ENCODE assay signal across 8 mouse cellular contexts in genomic region chr17:35725286-35726232, GRCm38 (mm10). TPM values are rescaled to one million over a fixed set of nuclear protein-coding genes. Genes with fewer than 3 reads are reported as not detected.
A peak's percentile ranks its signal among the peaks of the same experiment; 100 is the strongest.
DNase-seq lines count a peak whose midpoint lies in the region; ATAC-seq lines count a peak whose summit lies in the region.

No protein-coding gene starts in this region.

- no peaks in the 10 kb centered on the region for H3K36me3 ChIP-seq in heart, embryonic 14.5 days (ENCODE audit: control insufficient read depth, insufficient read depth, low read length)
- H3K36me3 ChIP-seq in liver, embryonic 13.5 days = no peaks in the 10 kb centered on the region
- H3K36me3 ChIP-seq in neural tube, embryonic 11.5 days (ENCODE audit: control insufficient read depth, insufficient read depth, low read length) = no peaks in the 10 kb centered on the region
- no peaks in the 10 kb centered on the region for H3K36me3 ChIP-seq in stomach, embryonic 16.5 days (ENCODE audit: control insufficient read depth, insufficient read depth, low read length)

- WGBS in heart, embryonic 14.5 days = 21% methylated on average over 21 of the region's 21 CpGs
- WGBS in liver, embryonic 13.5 days (ENCODE audit: insufficient replicate concordance) = 26% methylated on average over 21 of the region's 21 CpGs
- 30% methylated on average over 21 of the region's 21 CpGs for WGBS in neural tube, embryonic 11.5 days
- 25% methylated on average over 21 of the region's 21 CpGs for WGBS in stomach, embryonic 16.5 days

- H3K9me3 ChIP-seq in heart, embryonic 14.5 days (ENCODE audit: control insufficient read depth, low read length) = no peaks in the 10 kb centered on the region
- no peaks in the 10 kb centered on the region for H3K9me3 ChIP-seq in liver, embryonic 13.5 days (replicated peaks)
- no peaks in the 10 kb centered on the region for H3K9me3 ChIP-seq in neural tube, embryonic 11.5 days (ENCODE audit: control insufficient read depth, low read length)
- H3K9me3 ChIP-seq in stomach, embryonic 16.5 days (replicated peaks; ENCODE audit: control insufficient read depth, low read length) = no peaks in the 10 kb centered on the region

- H3K4me2 ChIP-seq in heart, embryonic 14.5 days (ENCODE audit: low read length) = peak overlapping the region; percentile 59
- H3K4me2 ChIP-seq in liver, embryonic 13.5 days = no peak overlapping the region
- no peak overlapping the region for H3K4me2 ChIP-seq in neural tube, embryonic 11.5 days (ENCODE audit: low read depth)
- peak overlapping the region; percentile 40; the same call in 1 of the 2 replicates for H3K4me2 ChIP-seq in stomach, embryonic 16.5 days (ENCODE audit: low read depth, low read length)

- DNase-seq in CD4-positive helper T cell, adult 2 months (ENCODE audit: low read depth, low spot score) = peak; percentile 81
- peak; percentile 86 for DNase-seq in fibroblast of lung, adult 2 months (ENCODE audit: low read depth)
- peak; percentile 95 for DNase-seq in kidney, postnatal 14 days
- peak; percentile 59 for DNase-seq in liver, embryonic 13.5 days
- DNase-seq in neural tube, embryonic 11.5 days (ENCODE audit: low spot score) = peak; percentile 91

- peak overlapping the region; percentile 65 for H3K9ac ChIP-seq in heart, embryonic 14.5 days (ENCODE audit: low read length)
- no peak overlapping the region for H3K9ac ChIP-seq in liver, embryonic 13.5 days
- H3K9ac ChIP-seq in neural tube, embryonic 11.5 days (ENCODE audit: low read length) = no peak overlapping the region; the same call in 1 of the 2 replicates
- H3K9ac ChIP-seq in stomach, embryonic 16.5 days (ENCODE audit: low read length) = peak overlapping the region; percentile 34; the same call in 1 of the 2 replicates

- H3K4me1 ChIP-seq in brown adipose tissue, adult 24 weeks (ENCODE audit: control insufficient read depth, insufficient read depth, insufficient read length, low read length) = peaks cover 2% of the 10 kb centered on the region; the same call in 1 of the 2 replicates
- H3K4me1 ChIP-seq in heart, embryonic 14.5 days (ENCODE audit: control insufficient read depth in 2 of 2, insufficient read depth in 2 of 2, low read length in 2 of 2) = peaks cover 25 to 42% of the 10 kb centered on the region in 2 experiments
- peaks cover 19% of the 10 kb centered on the region for H3K4me1 ChIP-seq in liver, embryonic 13.5 days (replicated peaks)
- no peaks in the 10 kb centered on the region for H3K4me1 ChIP-seq in neural tube, embryonic 11.5 days (ENCODE audit: control insufficient read depth, insufficient read depth, low read length)
- peaks cover 10% of the 10 kb centered on the region; the same call in 1 of the 2 replicates for H3K4me1 ChIP-seq in stomach, embryonic 16.5 days (ENCODE audit: control insufficient read depth, insufficient read depth, low read length)

- peak; percentile 44 for ATAC-seq in heart, embryonic 14.5 days (ENCODE audit: insufficient number of reproducible peaks, insufficient read depth, low FRiP score, low read depth)
- ATAC-seq in liver, embryonic 13.5 days (ENCODE audit: low read depth) = peak; percentile 59
- peak; percentile 38; the same call in 1 of the 2 replicates for ATAC-seq in neural tube, embryonic 11.5 days (ENCODE audit: insufficient read depth, low FRiP score, low TSS enrichment)
- ATAC-seq in stomach, embryonic 16.5 days (ENCODE audit: insufficient read depth, low FRiP score) = peak; percentile 81

- no peaks in the 10 kb centered on the region for H3K27me3 ChIP-seq in heart, embryonic 14.5 days (ENCODE audit: control insufficient read depth, insufficient read depth, low read length)
- peaks cover 64% of the 10 kb centered on the region for H3K27me3 ChIP-seq in liver, embryonic 13.5 days
- H3K27me3 ChIP-seq in neural tube, embryonic 11.5 days (ENCODE audit: control insufficient read depth, insufficient read depth, low read length) = no peaks in the 10 kb centered on the region
- H3K27me3 ChIP-seq in stomach, embryonic 16.5 days (ENCODE audit: control insufficient read depth, insufficient read depth, low read length) = no peaks in the 10 kb centered on the region

- H3K4me3 ChIP-seq in brown adipose tissue, adult 24 weeks (ENCODE audit: insufficient read depth, low read depth, low read length) = no peak overlapping the region
- H3K4me3 ChIP-seq in heart, embryonic 14.5 days (ENCODE audit: control insufficient read depth in 1 of 2, insufficient read depth in 1 of 2, low read depth in 1 of 2, low read length in 2 of 2) = peak overlapping the region; percentile 19 to 24; a peak in 2 of 4 replicates
- no peak overlapping the region for H3K4me3 ChIP-seq in liver, embryonic 13.5 days (replicated peaks)
- H3K4me3 ChIP-seq in neural tube, embryonic 11.5 days (ENCODE audit: low read depth, low read length) = no peak overlapping the region
- peak overlapping the region; percentile 27; the same call in 1 of the 2 replicates for H3K4me3 ChIP-seq in stomach, embryonic 16.5 days (replicated peaks; ENCODE audit: low read length)

- 0 out of 2 replicates have a peak overlapping the region, but pooled peaks have one; percentile 13 for H3K27ac ChIP-seq in brown adipose tissue, adult 24 weeks (replicated peaks; ENCODE audit: low read depth, low read length)
- peak overlapping the region; percentile 54 to 73 for H3K27ac ChIP-seq in heart, embryonic 14.5 days (replicated peaks in 1 of 2; ENCODE audit: control insufficient read depth in 1 of 2, insufficient read depth in 1 of 2, low read depth in 2 of 2, low read length in 2 of 2)
- no peak overlapping the region for H3K27ac ChIP-seq in liver, embryonic 13.5 days
- H3K27ac ChIP-seq in neural tube, embryonic 11.5 days (ENCODE audit: low read depth, low read length) = no peak overlapping the region
- no peak overlapping the region for H3K27ac ChIP-seq in stomach, embryonic 16.5 days (ENCODE audit: low read length)

RNA-seq across cellular contexts. Expression of gene Ddr1, which starts 21.1 kb away (rescaled TPM):
- 4.2 and 4.5 TPM in 2 replicates for polyA plus RNA-seq in brown adipose tissue, adult 24 weeks (2012; ENCODE audit: insufficient read depth, insufficient read length, missing spikeins)
- polyA plus RNA-seq in heart, embryonic 14.5 days (2014; fragmentation: Nextera tagmentation; extraction: Ambion mirVana) = 75.7 and 75.8 TPM in 2 replicates
- polyA plus RNA-seq in liver, embryonic 13.5 days (2015; fragmentation: Nextera tagmentation; extraction: Ambion mirVana) = 2.9 and 3.7 TPM in 2 replicates
- polyA plus RNA-seq in neural tube, embryonic 11.5 days (2014; fragmentation: Nextera tagmentation; extraction: Ambion mirVana) = 95.8 and 98.1 TPM in 2 replicates
- polyA plus RNA-seq in stomach, embryonic 16.5 days (2015; fragmentation: Nextera tagmentation; extraction: Ambion mirVana) = 81.5 and 86.5 TPM in 2 replicates

RNA-seq across cellular contexts. Expression of gene Gtf2h4, which starts 52.0 kb away (rescaled TPM):
- 16.3 and 19.0 TPM in 2 replicates for polyA plus RNA-seq in brown adipose tissue, adult 24 weeks (2012; ENCODE audit: insufficient read depth, insufficient read length, missing spikeins)
- polyA plus RNA-seq in heart, embryonic 14.5 days (2014; fragmentation: Nextera tagmentation; extraction: Ambion mirVana) = 21.9 and 23.8 TPM in 2 replicates
- polyA plus RNA-seq in liver, embryonic 13.5 days (2015; fragmentation: Nextera tagmentation; extraction: Ambion mirVana) = 31.9 and 33.9 TPM in 2 replicates
- polyA plus RNA-seq in neural tube, embryonic 11.5 days (2014; fragmentation: Nextera tagmentation; extraction: Ambion mirVana) = 42.9 and 46.1 TPM in 2 replicates
- 38.6 and 41.5 TPM in 2 replicates for polyA plus RNA-seq in stomach, embryonic 16.5 days (2015; fragmentation: Nextera tagmentation; extraction: Ambion mirVana)

RNA-seq across cellular contexts. Expression of gene Vars2, which starts 58.2 kb away (rescaled TPM):
- 18.1 and 18.5 TPM in 2 replicates for polyA plus RNA-seq in brown adipose tissue, adult 24 weeks (2012; ENCODE audit: insufficient read depth, insufficient read length, missing spikeins)
- 10.8 and 12.7 TPM in 2 replicates for polyA plus RNA-seq in heart, embryonic 14.5 days (2014; fragmentation: Nextera tagmentation; extraction: Ambion mirVana)
- 7.7 TPM in 2 replicates for polyA plus RNA-seq in liver, embryonic 13.5 days (2015; fragmentation: Nextera tagmentation; extraction: Ambion mirVana)
- 13.1 and 15.0 TPM in 2 replicates for polyA plus RNA-seq in neural tube, embryonic 11.5 days (2014; fragmentation: Nextera tagmentation; extraction: Ambion mirVana)
- polyA plus RNA-seq in stomach, embryonic 16.5 days (2015; fragmentation: Nextera tagmentation; extraction: Ambion mirVana) = 17.2 and 17.4 TPM in 2 replicates

Comparison
In these comparisons a context has a peak if more than half of its experiments do, and no peak if none do; other contexts are left out.
1. H3K27ac ChIP-seq: peak in brown adipose tissue, adult 24 weeks (single experiment) and heart, embryonic 14.5 days (2 of 2); none in liver, embryonic 13.5 days (single experiment), neural tube, embryonic 11.5 days (single experiment) and stomach, embryonic 16.5 days (single experiment).
2. H3K4me3 ChIP-seq: peak in heart, embryonic 14.5 days (2 of 2) and stomach, embryonic 16.5 days (single experiment); none in brown adipose tissue, adult 24 weeks (single experiment), liver, embryonic 13.5 days (single experiment) and neural tube, embryonic 11.5 days (single experiment).
3. H3K4me2 ChIP-seq: peak in heart, embryonic 14.5 days (single experiment) and stomach, embryonic 16.5 days (single experiment); none in liver, embryonic 13.5 days (single experiment) and neural tube, embryonic 11.5 days (single experiment).
4. H3K9ac ChIP-seq: peak in heart, embryonic 14.5 days (single experiment) and stomach, embryonic 16.5 days (single experiment); none in liver, embryonic 13.5 days (single experiment) and neural tube, embryonic 11.5 days (single experiment).
5. RNA of gene Ddr1, which starts 21.1 kb away (polyA plus RNA-seq): 95.8 to 98.1 TPM in neural tube, embryonic 11.5 days, 81.5 to 86.5 TPM in stomach, embryonic 16.5 days and 75.7 to 75.8 TPM in heart, embryonic 14.5 days; 4.2 to 4.5 TPM in brown adipose tissue, adult 24 weeks and 2.9 to 3.7 TPM in liver, embryonic 13.5 days; every median in the first group is over 10 times any median in the second.
6. Peak in every context shown above with its lines, with median percentiles within 50 percentile points of each other: DNase-seq and ATAC-seq.